Mouse (Mus musculus) gastrocnemius, adult 8-10 months (tissue): Measurements from ENCODE around the gene Mtmr6. TPM values are rescaled to one million over a fixed set of nuclear protein-coding genes. Genes with fewer than 3 reads are reported as not detected.
"Not testable (repeated sequence)": the region's sequence is repeated elsewhere in the genome, so short reads cannot be mapped to it uniquely, and the experiment has no call there.

Experiments used
- DNase-seq, 2 experiments: peaks; one replicate each; pipeline ENCODE4 v3.0.0; 2022; ENCODE audit warnings: low spot score in 2 of 2
- microRNA-seq: library from miRNA; unstranded; fragments of <30 nt; microRNA quantifications from one replicate; pipeline ENCODE4 v1.2.0, GENCODE M21; 2022
- total RNA-seq, 4 experiments: library from RNA; stranded (reverse); gene quantifications; 2 replicates each; pipeline ENCODE4 v1.2.4; 2022

Gene Mtmr6
- total RNA-seq, 4 experiments from 2014 or later, result 47.7 to 63.0 (median 53.4) TPM

DNA sequence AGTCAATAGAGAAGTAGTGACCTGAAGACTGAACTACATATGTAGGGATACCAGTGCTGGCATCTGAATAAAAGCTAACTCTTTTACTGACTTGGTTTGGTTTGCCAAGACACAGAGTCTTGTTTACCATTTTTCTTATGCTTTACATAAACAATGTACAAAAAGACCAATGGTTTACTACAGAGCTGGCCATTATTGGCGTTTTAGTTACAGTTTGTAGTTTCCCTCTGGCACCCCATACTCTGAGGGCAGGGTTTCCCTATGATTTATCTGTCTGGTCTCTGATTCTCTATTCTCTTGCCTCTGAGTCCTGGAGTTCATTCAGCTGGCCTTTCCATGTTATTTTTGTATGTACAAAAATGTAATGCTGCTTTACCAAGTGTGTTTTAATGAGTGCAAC is 30.5 kb downstream of the Mtmr6 start:
- no peak for DNase-seq

GRCm38 (mm10) chr14:60300224-60300991 is 35.4 kb downstream of the Mtmr6 start:
- DNase-seq, result no peak

GRCm38 (mm10) chr14:60301024-60301423 is 36.0 kb downstream of the Mtmr6 start:
- no peak for DNase-seq

- no peak for DNase-seq
These were observed 37.4 kb downstream of the Mtmr6 start for GRCm38 (mm10) chr14:60302441-60302840.

GRCm38 (mm10) chr14:60304441-60305220 is 39.6 kb downstream of the Mtmr6 start:
- no peak for DNase-seq

GRCm38 (mm10) chr14:60308113-60308512 is 43.1 kb downstream of the Mtmr6 start:
- no peak for DNase-seq

DNA sequence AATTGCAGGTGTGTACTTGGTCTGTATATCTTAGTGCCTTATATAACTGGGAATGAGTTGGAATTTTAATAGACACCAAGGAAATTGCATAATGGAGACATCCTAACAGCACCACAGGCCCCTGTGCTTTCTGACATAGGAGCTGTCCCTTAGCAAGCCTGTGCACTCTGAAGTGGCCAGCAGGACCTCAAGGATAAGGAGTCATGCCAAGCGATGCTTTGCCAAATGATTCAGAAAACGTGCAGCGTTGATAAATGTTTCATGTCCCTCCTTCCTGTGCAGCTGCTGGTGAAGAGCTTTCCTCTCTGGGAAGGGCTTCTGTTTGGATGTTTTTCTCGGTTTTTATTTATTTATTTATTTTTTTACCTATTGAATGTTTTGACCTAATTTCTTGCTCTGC is 45.7 kb downstream of the Mtmr6 start:
- DNase-seq, result no peak

DNA sequence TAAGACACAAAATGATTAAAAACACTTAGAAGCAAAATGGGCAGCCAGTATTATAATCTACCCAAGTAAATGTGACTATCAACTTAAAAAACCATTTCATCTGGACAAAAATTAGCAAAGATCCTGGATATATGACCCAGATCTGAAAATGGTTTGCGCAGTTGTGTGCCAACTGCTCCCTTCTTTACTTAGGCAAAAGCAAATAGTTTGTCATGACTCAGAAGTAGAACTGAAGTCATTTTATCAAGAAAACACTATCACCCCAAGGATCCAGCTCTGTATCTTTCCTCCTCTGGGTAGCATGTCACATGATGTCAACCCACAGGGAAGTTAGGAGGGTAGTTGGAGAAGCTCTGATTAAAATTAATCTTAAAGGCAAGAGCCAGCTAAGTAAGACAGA is 54.2 kb downstream of the Mtmr6 start:
- no peak for DNase-seq

DNA sequence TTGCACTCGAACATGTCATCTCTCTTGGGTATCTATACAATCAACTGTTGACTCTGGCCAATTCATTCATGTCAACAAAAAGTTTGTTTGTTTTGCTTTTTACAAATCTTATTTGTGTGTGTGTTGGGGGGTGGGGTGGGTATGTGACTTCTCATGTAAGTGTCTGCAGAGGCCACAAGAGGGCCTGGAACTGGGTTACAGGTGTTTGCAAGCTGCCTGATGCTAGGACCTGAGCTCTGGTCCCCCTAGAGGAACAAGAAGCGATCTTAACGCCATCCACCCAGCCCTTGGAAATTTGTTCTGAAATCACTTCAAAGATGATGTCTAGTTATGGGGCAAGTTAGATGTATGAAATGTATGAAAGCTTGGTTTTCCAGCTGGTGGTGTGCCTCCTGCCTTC is 55.8 kb downstream of the Mtmr6 start:
- DNase-seq, result no peak

DNA sequence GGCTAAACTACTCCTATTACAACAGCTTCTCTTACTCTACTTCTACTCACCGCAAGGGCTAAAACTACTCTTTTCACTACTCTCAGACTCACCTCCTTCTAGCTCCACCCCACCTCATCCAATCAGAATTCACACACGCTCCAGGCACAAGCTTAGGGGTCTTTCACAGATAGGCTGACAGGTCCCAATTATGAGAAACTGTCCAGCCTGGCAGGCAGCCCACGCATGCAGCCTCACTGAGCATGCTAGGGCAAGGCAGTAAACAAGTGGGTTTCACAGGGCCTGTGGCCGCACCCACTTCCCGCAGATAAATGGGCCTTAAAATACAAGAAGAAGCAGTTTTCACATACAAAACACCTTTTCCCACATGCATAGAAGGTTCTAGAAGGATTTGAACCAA is 75.0 kb downstream of the Mtmr6 start:
- DNase-seq, result not testable (repeated sequence)

DNA sequence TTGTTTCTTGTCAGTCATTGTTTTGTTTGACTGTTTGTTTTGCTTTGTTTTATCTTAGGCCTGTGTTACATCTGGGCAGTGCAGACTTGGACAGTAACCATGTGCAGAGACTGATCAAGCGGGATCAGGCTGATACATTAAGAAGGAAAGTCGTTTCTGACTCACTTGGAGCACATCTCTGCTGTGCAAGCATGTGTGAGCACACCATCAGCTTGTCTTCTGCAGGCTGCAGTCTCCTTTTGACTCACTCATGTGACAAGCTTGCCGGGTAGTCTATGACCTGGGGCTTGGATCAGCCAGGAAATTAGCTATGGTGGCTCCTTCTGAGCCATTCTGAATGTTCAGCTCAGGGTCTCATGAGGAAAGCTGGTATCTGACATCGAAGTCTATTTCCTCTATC is 75.5 kb downstream of the Mtmr6 start:
- no peak for DNase-seq

GRCm38 (mm10) chr14:60345326-60345876 is 80.4 kb downstream of the Mtmr6 start:
- DNase-seq, result no peak

Small RNAs within 50 kb of the gene (microRNA-seq; reads per million reads assigned to microRNA genes)
- not detected for gene Mir719

Other genes starting within 250 kb of the Mtmr6 start
- gene Atp8a2, start 68.0 kb upstream of the Mtmr6 start, total RNA-seq, result under 1 TPM; 0.38 to 0.51 (median 0.42) TPM
- gene Nupl1, start 13.8 kb upstream of the Mtmr6 start, total RNA-seq, result not detected
- gene Gm49336, start 13.7 kb upstream of the Mtmr6 start, total RNA-seq, result 10 to 100 TPM; 26.1 to 31.2 (median 28.5) TPM
- gene Amer2, start 108.0 kb downstream of the Mtmr6 start, total RNA-seq, result under 1 TPM in 1 of 4 experiments, not detected in 3; 0.02 TPM